Mouse (Mus musculus) heart, postnatal 0 days (tissue): ENCODE data around the gene Plch2.

ENCODE experiments used
- CTCF ChIP-seq: IDR thresholded peaks from 2 replicates; pipeline ENCODE4 v1.5.1; 2016; ENCODE audit warnings: antibody characterized with exemption, control low read depth, low read depth
- EP300 ChIP-seq: IDR thresholded peaks from 2 replicates; pipeline ENCODE4 v1.6.1; 2016; ENCODE audit warnings: antibody characterized with exemption, low read depth

GRCm38 (mm10) chr4:154982247-154983120 is 74.1 kb downstream of the Plch2 start:
- TF ChIP-seq CTCF (no peak), EP300 (no peak)
